Mouse (Mus musculus) forebrain, embryonic 16.5 days (tissue): Measurements from ENCODE around the gene Vmn1r22. TPM values are rescaled to one million over a fixed set of nuclear protein-coding genes. Genes with fewer than 3 reads are reported as not detected.
"Not testable (repeated sequence)": the region's sequence is repeated elsewhere in the genome, so short reads cannot be mapped to it uniquely, and the experiment has no call there.

Experiments used
- ATAC-seq: fragments of 200-750 bp; cut with Nextera tagmentation; 2 replicates; pipeline ENCODE4 v1.8.0; 2017; ENCODE audit warnings: mild to moderate bottlenecking, moderate library complexity
- H3K27ac ChIP-seq: fragments of 300-500 bp; sonication (generic); 2 replicates; pipeline ENCODE4 v1.5.1; 2014; ENCODE audit warnings: low read length, control low read depth
- H3K27me3 ChIP-seq: fragments of 300-500 bp; sonication (generic); replicated peaks from 2 replicates; pipeline ENCODE4 v1.6.1; 2014; ENCODE audit warnings: low read length; ENCODE audit not compliant: control insufficient read depth, insufficient read depth
- H3K36me3 ChIP-seq: fragments of 300-500 bp; sonication (generic); 2 replicates; pipeline ENCODE4 v1.6.1; 2014; ENCODE audit not compliant: control insufficient read depth, insufficient read depth
- H3K4me1 ChIP-seq: fragments of 300-500 bp; sonication (generic); replicated peaks from 2 replicates; pipeline ENCODE4 v1.6.1; 2014; ENCODE audit warnings: low read length; ENCODE audit not compliant: control insufficient read depth, insufficient read depth
- H3K4me2 ChIP-seq: fragments of 300-500 bp; sonication (generic); 2 replicates; pipeline ENCODE4 v1.6.1; 2014; ENCODE audit warnings: mild to moderate bottlenecking, low read length, control low read depth
- H3K4me3 ChIP-seq: fragments of 300-500 bp; sonication (generic); replicated peaks from 2 replicates; pipeline ENCODE4 v1.5.1; 2014; ENCODE audit warnings: mild to moderate bottlenecking, low read length, control low read depth
- H3K9ac ChIP-seq: fragments of 300-500 bp; sonication (generic); replicated peaks from 2 replicates; pipeline ENCODE4 v1.6.1; 2014; ENCODE audit warnings: low read depth, low read length, control low read depth
- H3K9me3 ChIP-seq: fragments of 300-500 bp; sonication (generic); 2 replicates; pipeline ENCODE4 v1.6.1; 2016; ENCODE audit warnings: low read length; ENCODE audit not compliant: control insufficient read depth
- WGBS: fragments of 180-500 bp; shearing (Covaris S2); extraction: QIAGEN DNeasy Blood & Tissue Kit; methylation state at CpG from one replicate; pipeline ENCODE4 v1.1.7; 2014; 5-methylcytosine and 5-hydroxymethylcytosine counted together
- polyA plus RNA-seq: library from polyadenylated mRNA; unstranded; fragments of >200 nt; fragmentation: Nextera tagmentation; extraction: Ambion mirVana; gene quantifications from 2 replicates; pipeline ENCODE4 v1.2.1, GENCODE M21; 2015

Vmn1r22 gene
- not detected in 2 replicates for polyA plus RNA-seq

- 84% methylated on average over 1 of the region's 1 CpGs for WGBS
- Histone ChIP-seq H3K4me2 (no peak within 1 kb of the TSS), H3K27ac (no peak within 1 kb of the TSS), H3K4me1 (no peaks in the 10 kb centered on the region), H3K4me3 (no peak within 1 kb of the TSS), H3K27me3 (no peaks in the 10 kb centered on the region), H3K9ac (no peak within 1 kb of the TSS), H3K9me3 (no peaks in the 10 kb centered on the region), H3K36me3 (no peaks in the 10 kb centered on the region)
- ATAC-seq = no peak
Observed at GRCm38 (mm10) chr6:57907928-57908327, at the start of gene Vmn1r22. Vmn1r22 (minus strand) TSS chr6:57908028.

- H3K4me3 ChIP-seq = no peak within 1 kb of the TSS
- no peak within 1 kb of the TSS for H3K4me2 ChIP-seq
- 90% methylated on average over 1 of the region's 1 CpGs for WGBS
- no peak within 1 kb of the TSS for H3K27ac ChIP-seq
- H3K27me3 ChIP-seq = no peaks in the 10 kb centered on the region
- no peak for ATAC-seq
- no peak within 1 kb of the TSS for H3K9ac ChIP-seq
- H3K4me1 ChIP-seq = no peaks in the 10 kb centered on the region
- no peaks in the 10 kb centered on the region for H3K9me3 ChIP-seq
- no peaks in the 10 kb centered on the region for H3K36me3 ChIP-seq
Observed at GRCm38 (mm10) chr6:57926738-57927137, 18.9 kb upstream of the Vmn1r22 start, which contains the start of gene Vmn1r23. Vmn1r23 (minus strand) TSS chr6:57926838.

- WGBS = 49% methylated on average over 6 of the region's 6 CpGs
- no peak overlapping the region for H3K4me3 ChIP-seq
- H3K4me2 ChIP-seq = 0 out of 2 replicates have a peak overlapping the region, but pooled peaks have one; percentile 2
- no peaks in the 10 kb centered on the region for H3K27me3 ChIP-seq
- no peaks in the 10 kb centered on the region for H3K36me3 ChIP-seq
- H3K4me1 ChIP-seq = no peaks in the 10 kb centered on the region
- ATAC-seq = peak; percentile 97
- no peaks in the 10 kb centered on the region for H3K9me3 ChIP-seq
- no peak overlapping the region for H3K27ac ChIP-seq
- no peak overlapping the region for H3K9ac ChIP-seq
Observed at GRCm38 (mm10) chr6:57859043-57860042, 48.5 kb downstream of the Vmn1r22 start.

- not testable (repeated sequence) for H3K4me2 ChIP-seq, H3K4me1 ChIP-seq, H3K4me3 ChIP-seq, H3K9me3 ChIP-seq, H3K36me3 ChIP-seq, H3K27ac ChIP-seq, H3K27me3 ChIP-seq, ATAC-seq, H3K9ac ChIP-seq
- 84% methylated on average over 5 of the region's 5 CpGs for WGBS
Observed at GRCm38 (mm10) chr6:57851177-57851576, 56.7 kb downstream of the Vmn1r22 start.

- Histone ChIP-seq H3K36me3 (no peaks in the 10 kb centered on the region), H3K9me3 (no peaks in the 10 kb centered on the region), H3K27me3 (no peaks in the 10 kb centered on the region), H3K4me1 (no peaks in the 10 kb centered on the region), H3K4me3 (no peak within 1 kb of the TSS), H3K27ac (no peak within 1 kb of the TSS), H3K9ac (no peak within 1 kb of the TSS), H3K4me2 (no peak within 1 kb of the TSS)
- WGBS = 79% methylated on average over 1 of the region's 1 CpGs
- ATAC-seq = no peak
Observed at GRCm38 (mm10) chr6:57850286-57850685, 57.5 kb downstream of the Vmn1r22 start, which contains the start of gene Vmn1r21. Vmn1r21 (minus strand) TSS chr6:57850343.

Other genes with a start within 250 kb of the Vmn1r22 start
- 9.1 and 9.4 TPM in 2 replicates for gene Pyurf, start 215.9 kb downstream of the Vmn1r22 start, polyA plus RNA-seq
- 92.6 and 95.1 TPM in 2 replicates for gene Lancl2, start 205.5 kb downstream of the Vmn1r22 start, polyA plus RNA-seq
- gene Vopp1, start 82.9 kb downstream of the Vmn1r22 start, polyA plus RNA-seq = 186 and 203 TPM in 2 replicates
- not detected in 2 replicates for gene Vmn1r21, start 57.7 kb downstream of the Vmn1r22 start, polyA plus RNA-seq
- not detected in 2 replicates for gene Vmn1r23, start 18.8 kb upstream of the Vmn1r22 start, polyA plus RNA-seq
- not detected in 2 replicates for gene Vmn1r24, start 53.5 kb upstream of the Vmn1r22 start, polyA plus RNA-seq
- gene Vmn1r25, start 72.8 kb upstream of the Vmn1r22 start, polyA plus RNA-seq = not detected in 2 replicates
- gene Vmn1r26, start 107.1 kb upstream of the Vmn1r22 start, polyA plus RNA-seq = not detected in 2 replicates